Comparison of ENCODE assay signal across 18 mouse cellular contexts in the genomic region with DNA sequence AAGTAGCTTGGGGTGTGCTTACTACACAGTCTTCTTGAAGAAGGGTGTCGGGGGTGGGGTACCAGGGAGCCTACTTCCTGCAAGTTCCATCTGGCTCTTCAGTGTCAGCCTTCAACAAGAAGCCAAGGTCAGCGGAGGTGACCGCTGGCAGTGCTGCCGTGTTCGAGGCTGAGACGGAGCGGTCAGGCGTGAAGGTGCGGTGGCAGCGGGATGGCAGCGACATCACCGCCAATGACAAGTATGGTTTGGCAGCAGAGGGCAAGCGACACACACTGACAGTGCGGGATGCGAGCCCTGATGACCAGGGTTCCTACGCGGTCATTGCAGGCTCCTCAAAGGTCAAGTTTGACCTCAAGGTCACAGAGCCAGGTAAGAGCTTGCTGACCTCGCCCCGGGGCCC. TPM values are rescaled to one million over a fixed set of nuclear protein-coding genes. Genes with fewer than 3 reads are reported as not detected.
A peak's percentile ranks its signal among the peaks of the same experiment; 100 is the strongest.
DNase-seq lines count a peak whose midpoint lies in the region; ATAC-seq lines count a peak whose summit lies in the region.
"Had no signal": no experiment of that assay in that cellular context is flagged by ENCODE, and none has a peak within 500 bp of the region (broad histone marks: within the 10 kb centered on the region; RNA-seq: fewer than 3 reads in every experiment).

No protein-coding gene starts in this region.

- ATAC-seq in heart, embryonic 12.5 days (ENCODE audit: insufficient number of reproducible peaks, low FRiP score): no peak
- ATAC-seq in neural tube, embryonic 15.5 days (ENCODE audit: low FRiP score): no peak
- ATAC-seq: forebrain, postnatal 0 days; inflammation-experienced regulatory T-cells, adult 6 months had no signal

- DNase-seq in heart, postnatal 36 days: no peak
- peak; percentile 91 for DNase-seq in brain, adult 2 months (ENCODE audit: low read depth, low spot score)
- DNase-seq in cerebellum, adult 18-20 months: peak; percentile 82 to 84
- peak; percentile 83 for DNase-seq in cerebellum, postnatal 36 days
- no peak for DNase-seq in right cerebral cortex, postnatal 36 days (ENCODE audit: low spot score in 2 of 2)
- DNase-seq: adrenal gland, adult 8-10 months; B cell, adult 2 months; forebrain, postnatal 0 days; lung, postnatal 10 days; right cerebral cortex, postnatal 4 days; thymus, postnatal 4 days had no signal

- H3K4me1 ChIP-seq in heart, embryonic 12.5 days (replicated peaks): peaks cover 57% of the 10 kb centered on the region
- peaks cover 3% of the 10 kb centered on the region; the same call in 1 of the 2 replicates for H3K4me1 ChIP-seq in neural tube, embryonic 15.5 days

- no peaks in the 10 kb centered on the region for H3K27me3 ChIP-seq in heart, embryonic 12.5 days (replicated peaks)
- H3K27me3 ChIP-seq in neural tube, embryonic 15.5 days (replicated peaks): peaks cover 8% of the 10 kb centered on the region

- peak overlapping the region; percentile 71 for H3K4me3 ChIP-seq in heart, embryonic 12.5 days
- no peak overlapping the region for H3K4me3 ChIP-seq in neural tube, embryonic 15.5 days (replicated peaks)
- H3K4me3 ChIP-seq: liver, embryonic 15.5 days had no signal

- peak overlapping the region; percentile 77 for H3K4me2 ChIP-seq in heart, embryonic 12.5 days
- no peak overlapping the region for H3K4me2 ChIP-seq in neural tube, embryonic 15.5 days
- H3K4me2 ChIP-seq: liver, embryonic 15.5 days had no signal

- H3K36me3 ChIP-seq in heart, embryonic 12.5 days: peaks cover 40% of the 10 kb centered on the region
- no peaks in the 10 kb centered on the region for H3K36me3 ChIP-seq in neural tube, embryonic 15.5 days

- peak overlapping the region; percentile 95 for H3K27ac ChIP-seq in heart, embryonic 12.5 days (ENCODE audit: poor library complexity, severe bottlenecking)
- no peak overlapping the region for H3K27ac ChIP-seq in neural tube, embryonic 15.5 days (replicated peaks)
- H3K27ac ChIP-seq: liver, embryonic 15.5 days had no signal

- intact Hi-C loops in heart, postnatal 36 days (cut with DNase I): loop anchor here (5.0 kb wide), 2 partner anchors 138 to 158 kb away; a partner anchor contains a TSS

- WGBS in heart, embryonic 12.5 days: 59% methylated on average over 19 of the region's 19 CpGs
- WGBS in neural tube, embryonic 15.5 days: 93% methylated on average over 19 of the region's 19 CpGs

- peak overlapping the region; percentile 93 for H3K9ac ChIP-seq in heart, embryonic 12.5 days
- H3K9ac ChIP-seq in neural tube, embryonic 15.5 days (replicated peaks): no peak overlapping the region
- H3K9ac ChIP-seq: forebrain, postnatal 0 days; liver, embryonic 15.5 days had no signal

- H3K9me3 ChIP-seq in heart, embryonic 12.5 days (replicated peaks): no peaks in the 10 kb centered on the region
- H3K9me3 ChIP-seq in neural tube, embryonic 15.5 days (replicated peaks): no peaks in the 10 kb centered on the region
- H3K9me3 ChIP-seq: liver, embryonic 15.5 days had no signal

RNA-seq across cellular contexts. Expression of a gene that starts 1.1 kb away (rescaled TPM):
- 1,039 and 1,047 TPM in 2 replicates for polyA plus RNA-seq in heart, embryonic 12.5 days (2016; fragmentation: Nextera tagmentation; extraction: Ambion mirVana)
- total RNA-seq in heart, postnatal 36 days (2021): 1,000 to 10,000 TPM; 1,434 to 1,723 TPM
- 0.33 TPM in 1 of 2 replicates, not detected in the other for polyA plus RNA-seq in neural tube, embryonic 15.5 days (2015; fragmentation: Nextera tagmentation; extraction: Ambion mirVana)
- total RNA-seq: midbrain, postnatal 0 days had no signal
- polyA plus RNA-seq: hindbrain, embryonic 11.5 days; inflammation-experienced regulatory T-cells, adult 6 months; kidney, embryonic 14.5 days; midbrain, postnatal 0 days had no signal

RNA-seq across cellular contexts. Expression of a gene that starts 36.9 kb away (rescaled TPM):
- 3.0 and 3.1 TPM in 2 replicates for polyA plus RNA-seq in heart, embryonic 12.5 days (2016; fragmentation: Nextera tagmentation; extraction: Ambion mirVana)
- total RNA-seq in heart, postnatal 36 days (2021): 1 to 10 TPM; 4.2 to 6.2 TPM
- 3.6 and 6.7 TPM in 2 replicates for polyA plus RNA-seq in neural tube, embryonic 15.5 days (2015; fragmentation: Nextera tagmentation; extraction: Ambion mirVana)

RNA-seq across cellular contexts. Expression of a gene that starts 48.8 kb away (rescaled TPM):
- 42.5 and 44.3 TPM in 2 replicates for polyA plus RNA-seq in heart, embryonic 12.5 days (2016; fragmentation: Nextera tagmentation; extraction: Ambion mirVana)
- 10 to 100 TPM; 21.7 to 24.2 TPM for total RNA-seq in heart, postnatal 36 days (2021)
- 35.5 and 43.2 TPM in 2 replicates for polyA plus RNA-seq in neural tube, embryonic 15.5 days (2015; fragmentation: Nextera tagmentation; extraction: Ambion mirVana)

Comparison
In these comparisons a context has a peak if more than half of its experiments do, and no peak if none do; other contexts are left out.
1. DNase-seq: peak in brain, adult 2 months (single experiment), cerebellum, adult 18-20 months (2 of 2) and cerebellum, postnatal 36 days (2 of 2); none in heart, postnatal 36 days (0 of 2) and right cerebral cortex, postnatal 36 days (0 of 2).
2. RNA of a gene that starts 1.1 kb away (polyA plus RNA-seq): 1,039 to 1,047 TPM in heart, embryonic 12.5 days; 0.33 TPM in neural tube, embryonic 15.5 days; every median in the first group is over 100 times any median in the second.